Mouse (Mus musculus) heart, postnatal 4 days (tissue): ENCODE results near the gene Marveld2. TPM values are rescaled to one million over a fixed set of nuclear protein-coding genes. Genes with fewer than 3 reads are reported as not detected.

Experiments used
- DNase-seq: peaks from one replicate; pipeline ENCODE4 v3.0.0; 2021
- total RNA-seq, 2 experiments: library from RNA; stranded (reverse); gene quantifications; 2 replicates each; pipeline ENCODE4 v1.2.3; 2021

Gene Marveld2
- total RNA-seq: 1 to 10 TPM; 1.7 to 2.0 TPM

DNA sequence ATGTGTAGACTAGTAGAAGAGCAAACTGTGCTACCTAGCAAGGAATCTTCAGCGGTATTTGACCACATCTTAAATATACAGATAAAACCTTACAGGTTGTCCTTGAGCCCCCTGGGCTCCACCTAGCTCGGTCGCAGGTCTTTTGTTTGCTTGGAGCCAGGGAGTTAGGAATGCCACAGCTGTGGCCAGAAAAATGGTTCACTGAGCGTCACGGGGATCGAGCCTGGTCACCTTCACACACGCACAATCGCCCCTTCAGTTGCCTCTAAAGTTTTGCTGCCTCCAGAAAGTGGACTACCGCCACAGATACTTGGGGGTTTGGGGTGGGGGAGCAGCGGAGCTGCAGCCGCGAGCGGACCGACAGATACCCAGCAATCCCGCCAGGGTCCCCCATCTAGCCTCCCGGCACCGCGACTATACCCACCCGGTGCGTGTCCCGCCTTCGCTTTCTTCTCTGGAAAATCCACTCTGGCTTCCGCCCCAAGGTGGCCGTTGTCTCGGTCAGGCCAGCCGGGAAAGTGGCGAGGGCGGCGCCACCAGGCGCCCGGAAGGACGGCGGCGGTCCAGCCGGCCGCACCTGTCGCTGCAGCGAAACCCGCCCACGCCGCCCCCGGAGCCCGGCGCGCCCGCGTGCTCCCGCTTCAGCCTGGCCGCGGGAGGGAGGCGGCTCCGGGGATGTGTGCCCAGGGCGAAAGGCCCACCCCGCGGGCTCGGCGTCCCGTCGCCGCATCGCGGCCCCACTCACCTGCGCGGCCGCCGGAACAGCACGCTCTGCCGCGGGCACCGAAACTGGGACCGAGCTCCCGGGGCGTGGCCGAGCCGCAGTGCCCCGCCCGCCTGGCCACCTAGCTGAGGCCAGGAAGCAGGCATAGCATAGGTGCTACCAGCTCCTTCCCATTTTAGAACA, at the start of gene Marveld2:
Gene Marveld2 (minus strand): TSS at position 791 of the 907 bp plus-strand sequence.
- peak; percentile 50 for DNase-seq

DNA sequence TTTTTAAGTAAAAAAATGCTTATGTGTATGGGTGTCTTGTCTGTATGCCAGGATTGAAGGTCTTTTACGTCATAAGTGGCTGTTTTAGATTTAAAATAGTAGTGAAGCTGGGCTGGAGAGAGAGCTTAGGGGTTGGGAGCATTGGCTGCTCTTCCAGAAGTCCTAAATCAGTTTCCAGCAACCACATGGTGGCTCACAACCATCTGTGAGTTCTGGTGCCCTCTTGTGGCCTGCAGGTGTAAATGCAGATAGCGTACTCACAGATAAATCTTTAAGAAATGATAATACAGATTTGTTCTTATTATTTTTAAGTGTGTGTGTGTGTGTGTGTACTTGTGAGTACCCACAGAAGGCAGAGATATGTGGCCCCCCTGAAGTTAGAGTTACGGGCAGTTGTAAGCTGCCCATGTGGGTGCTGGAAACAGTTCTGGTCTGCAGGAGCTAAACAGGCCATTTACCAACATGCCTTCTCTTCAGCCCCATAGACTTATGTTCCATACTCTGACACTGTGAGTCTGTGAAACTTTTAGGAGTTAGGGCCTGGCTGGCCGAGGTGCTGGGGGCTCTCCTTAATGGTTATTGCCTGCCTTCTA, 43.2 kb upstream of the Marveld2 start:
- peak; percentile 73 for DNase-seq

DNA sequence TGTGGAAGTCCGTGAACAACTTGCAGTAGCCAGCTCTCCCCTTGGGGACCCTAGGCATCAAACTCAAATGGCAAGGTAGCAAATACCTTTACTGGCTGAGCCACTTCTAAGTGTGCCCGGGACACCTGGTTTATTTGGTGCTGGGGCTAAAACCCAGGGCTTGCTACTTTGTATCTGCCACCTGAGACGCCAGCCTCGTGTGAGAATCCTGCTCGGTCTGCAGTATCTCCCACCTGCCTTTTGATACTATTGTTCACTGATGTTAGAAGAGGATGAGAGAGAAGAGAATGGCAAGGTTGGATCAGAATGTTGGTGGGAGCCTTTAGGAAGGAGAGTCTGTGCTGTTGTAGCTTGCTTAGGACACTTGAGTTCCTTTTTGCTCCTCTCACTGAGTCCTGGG, 41.3 kb upstream of the Marveld2 start:
- no peak for DNase-seq

DNA sequence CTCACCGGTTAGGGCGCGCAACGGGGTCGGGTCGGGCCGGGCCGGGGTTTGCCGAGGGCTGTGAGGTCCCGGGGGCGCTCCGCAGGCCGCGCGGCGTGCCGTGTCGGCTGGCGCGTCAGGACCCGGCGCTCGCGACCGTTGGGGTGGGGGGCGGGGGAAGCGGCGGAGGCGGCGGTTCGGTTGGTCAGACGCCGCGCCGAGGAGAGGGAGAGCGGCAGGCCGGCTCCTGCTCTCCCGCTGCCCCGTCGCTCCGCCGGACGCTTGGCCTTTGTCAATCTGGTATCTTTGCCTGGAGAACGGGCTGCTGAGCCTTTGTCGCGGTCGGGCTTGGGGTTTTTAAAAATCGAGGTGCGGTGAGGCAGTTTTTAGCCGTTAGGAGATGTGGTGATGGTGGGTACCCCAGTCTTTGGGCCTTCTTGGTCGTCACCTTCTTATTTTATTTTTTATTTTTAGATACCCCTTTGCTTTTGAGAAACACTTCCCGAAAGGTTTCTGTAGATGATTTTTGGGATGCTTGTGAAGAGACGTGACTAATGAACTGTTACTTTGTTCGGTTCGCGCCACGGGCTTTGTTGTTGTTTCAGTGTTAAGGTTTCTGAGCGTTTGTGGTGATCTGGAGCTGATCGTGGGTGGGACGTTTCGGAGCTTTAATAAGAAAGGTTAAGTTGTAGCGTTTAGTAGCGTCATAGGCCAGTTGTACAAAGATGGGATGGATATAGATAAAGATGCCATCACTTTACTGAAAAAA, 34.8 kb upstream of the Marveld2 start, which contains the start of gene Taf9:
Gene Taf9 (plus strand): TSS at position 141 of the 748 bp plus-strand sequence.
- DNase-seq: no peak

DNA sequence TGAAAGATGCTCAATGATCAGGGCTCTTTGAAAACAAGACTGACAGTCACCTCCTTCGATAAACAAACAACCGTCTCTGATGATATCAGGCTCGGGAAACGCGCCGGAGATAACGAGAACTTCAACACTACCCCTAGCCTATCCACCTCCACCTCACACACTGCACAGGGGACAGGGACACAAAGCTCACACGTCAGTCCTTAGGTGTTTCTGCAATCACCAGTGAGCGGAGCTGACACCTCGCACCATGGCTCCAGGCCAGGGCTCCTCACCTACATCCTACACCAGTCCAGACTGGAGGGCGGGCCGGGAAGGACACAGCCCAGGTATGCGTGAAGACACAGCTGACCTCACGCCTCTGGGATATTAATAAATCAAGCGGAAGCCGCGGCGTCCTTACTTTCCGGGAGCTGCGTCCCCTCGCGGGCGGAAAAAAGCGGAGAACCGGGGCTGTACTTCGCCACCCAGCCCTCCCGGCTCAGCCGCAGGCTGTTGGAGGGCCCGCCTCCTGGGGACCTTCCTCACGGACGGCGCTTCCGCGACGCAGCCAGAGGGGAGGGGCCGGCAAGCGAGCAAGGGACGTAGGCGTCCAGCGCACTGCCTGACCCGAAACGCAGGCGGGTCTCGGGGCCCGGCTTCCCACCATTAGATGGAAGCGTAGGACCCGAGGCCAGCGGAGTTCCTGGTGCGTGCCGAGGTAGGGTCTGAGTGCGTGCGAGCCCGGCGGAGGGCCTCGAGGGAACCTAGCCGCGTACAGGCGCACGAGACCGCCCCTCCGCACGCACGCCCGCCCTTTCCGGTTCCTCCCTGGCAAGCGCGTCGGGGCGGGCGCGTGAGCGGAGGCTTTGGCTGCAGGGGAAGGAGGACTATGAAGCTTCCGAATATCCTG, 34.0 kb upstream of the Marveld2 start, which contains the start of the genes Ak6 and Rad17:
Gene Ak6 (plus strand): TSS at position 430 of the 889 bp plus-strand sequence.
Gene Rad17 (minus strand): TSS at position 502 of the 889 bp plus-strand sequence.
- DNase-seq: peak; percentile 95

DNA sequence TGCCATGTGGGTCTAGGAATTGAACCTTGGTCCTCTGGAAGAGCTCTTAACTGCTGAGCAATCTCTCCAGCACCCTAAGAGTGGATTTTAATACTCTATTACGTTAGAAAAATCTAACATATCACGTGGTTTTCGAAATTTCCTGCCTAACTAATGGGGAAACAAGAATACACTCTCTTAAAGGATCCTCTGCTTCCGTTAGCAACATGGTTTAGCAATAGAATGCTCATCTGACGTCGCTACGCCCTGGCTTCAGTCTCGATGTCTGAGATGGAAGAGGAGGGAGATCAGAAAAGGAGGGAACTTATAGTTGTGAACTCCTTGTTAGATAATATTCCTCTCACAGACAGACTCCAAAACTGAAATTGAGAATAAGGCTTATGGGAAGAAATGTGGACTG, 31.5 kb upstream of the Marveld2 start:
- DNase-seq: no peak

DNA sequence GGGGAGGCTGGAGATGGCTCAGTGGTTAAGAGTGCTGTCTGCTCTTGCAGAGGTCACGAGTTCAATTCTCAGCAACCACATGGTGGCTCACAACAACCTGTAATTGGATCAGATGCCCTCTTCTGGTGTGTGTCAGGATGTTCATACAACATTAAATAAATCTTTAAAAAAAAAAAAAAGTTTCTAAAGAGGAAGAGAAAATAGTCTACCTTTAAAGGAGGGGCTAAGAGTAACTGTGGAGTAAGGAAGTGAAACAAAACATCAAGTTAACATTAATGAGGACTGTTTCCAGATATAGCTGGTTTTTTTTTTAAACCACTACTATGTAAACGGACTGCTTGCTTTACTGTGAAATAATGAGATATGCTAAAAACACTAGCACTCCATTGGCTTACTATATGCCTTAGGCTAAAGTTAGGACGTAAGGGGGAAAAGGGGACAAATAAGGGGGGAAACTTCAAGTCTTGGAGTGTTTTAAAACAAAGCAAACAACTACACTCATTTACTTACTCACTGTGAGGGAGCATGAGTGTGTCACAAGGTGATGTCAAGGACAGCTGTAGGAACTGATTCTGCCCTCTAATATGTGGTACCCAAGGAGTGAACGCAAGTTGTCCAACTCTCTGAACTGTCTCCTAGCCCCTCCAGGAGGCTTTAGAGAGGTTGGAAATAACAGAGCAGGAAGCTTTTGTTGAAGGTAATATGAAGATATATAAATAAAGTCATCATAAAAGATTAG, 25.9 kb upstream of the Marveld2 start:
- DNase-seq: no peak

DNA sequence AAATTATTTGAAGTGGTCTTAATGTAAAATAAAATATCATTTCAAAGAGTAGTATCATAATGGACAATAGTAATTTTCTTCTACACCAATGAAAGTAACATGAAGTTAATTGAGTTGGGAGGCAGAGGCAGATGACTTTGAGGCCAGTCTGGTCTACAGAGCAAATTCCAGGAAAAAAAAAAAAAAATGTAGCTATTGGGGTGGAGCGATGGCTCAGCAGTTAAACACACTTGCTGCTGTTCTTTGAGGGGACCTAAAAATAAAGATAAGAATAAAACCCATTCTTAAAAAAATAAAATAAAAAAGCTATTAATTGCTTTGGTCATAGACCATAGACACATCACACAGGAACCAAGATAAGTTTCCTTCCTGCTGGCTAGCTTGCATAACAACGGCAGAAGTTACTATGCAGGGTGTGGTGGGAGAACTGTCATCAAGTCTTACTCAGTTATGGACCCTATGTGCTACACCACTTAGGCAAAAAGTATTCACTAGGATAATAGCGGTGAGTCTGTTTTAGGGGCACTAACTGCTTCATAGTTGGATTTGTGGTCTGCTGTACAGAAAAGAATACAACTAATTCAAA, 17.4 kb upstream of the Marveld2 start:
- no peak for DNase-seq

DNA sequence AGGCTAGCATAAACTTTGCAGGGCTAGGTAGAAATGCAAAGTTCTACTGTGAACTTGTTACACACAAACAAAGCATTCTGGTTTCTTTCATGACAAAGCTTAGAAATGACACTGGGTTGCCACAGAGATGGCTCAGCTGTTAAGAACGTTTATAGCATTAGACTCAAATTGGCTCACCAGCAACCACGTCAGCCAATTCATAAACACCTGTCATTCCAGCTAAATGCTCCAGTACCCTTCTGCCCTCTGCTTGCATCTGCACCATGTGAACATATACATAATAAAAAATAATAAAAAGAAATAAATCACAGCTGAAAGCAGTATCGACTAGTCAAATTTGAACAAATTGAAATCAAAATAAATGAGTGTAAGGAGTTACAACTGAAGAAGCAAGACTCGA, 5.5 kb upstream of the Marveld2 start:
- DNase-seq: no peak

DNA sequence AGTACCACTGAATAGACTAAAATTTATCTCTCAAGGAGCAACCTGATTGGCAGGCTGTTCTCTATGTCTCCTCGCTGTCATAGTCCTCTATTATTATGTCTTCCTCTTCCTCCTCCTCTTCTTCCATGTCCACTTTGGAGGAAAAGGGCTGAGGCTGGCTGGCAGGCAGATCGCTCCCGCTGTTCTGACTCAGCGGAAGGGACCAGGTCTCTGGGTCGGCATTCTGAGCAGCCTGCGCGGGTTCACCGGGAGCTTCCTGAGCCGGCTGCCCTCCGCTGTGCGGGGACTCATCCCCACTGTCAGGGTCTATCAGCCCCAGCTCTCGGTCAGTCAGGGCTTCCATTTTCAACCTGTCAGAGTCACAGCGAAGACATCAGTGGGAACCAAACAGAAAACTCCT, 812 bp upstream of the Marveld2 start:
- no peak for DNase-seq

DNA sequence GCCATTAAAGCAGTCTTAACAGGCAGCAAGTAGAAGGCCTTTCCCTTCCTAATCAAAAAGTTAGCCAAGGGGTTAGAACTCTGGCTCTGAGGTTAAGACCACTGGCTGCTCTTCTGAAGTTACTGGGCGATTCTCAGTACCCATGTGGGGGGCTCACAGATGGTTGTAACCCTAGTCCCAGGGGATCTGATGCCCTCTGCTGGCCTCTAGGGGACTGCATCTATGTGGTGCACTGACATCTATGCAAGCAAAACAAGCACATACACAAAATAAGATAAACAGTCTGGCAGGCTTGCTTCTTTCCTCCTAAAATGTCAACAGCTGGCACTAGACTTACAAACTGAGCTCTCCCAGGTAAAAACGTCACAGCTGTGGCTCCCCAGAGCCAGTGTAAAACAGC, 3.9 kb downstream of the Marveld2 start:
- no peak for DNase-seq

DNA sequence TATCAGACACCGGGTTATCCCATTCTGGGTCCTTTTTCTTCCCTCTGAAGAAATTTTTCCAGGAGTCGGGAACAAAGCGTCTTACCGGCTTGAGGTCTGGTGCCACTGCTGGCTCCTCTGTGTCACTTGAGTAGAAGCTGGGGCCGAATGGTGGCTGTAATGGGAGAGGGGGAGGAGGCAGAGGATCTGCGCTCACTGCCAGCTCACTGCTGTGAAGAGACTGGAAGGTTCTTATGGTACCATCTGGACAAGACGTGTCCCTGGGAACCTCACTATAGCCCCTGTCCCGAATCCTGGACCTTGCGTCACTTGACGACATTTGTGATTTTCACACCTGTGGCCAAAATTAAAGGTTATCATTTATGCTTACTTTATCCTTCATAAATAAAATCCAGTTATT, 4.5 kb downstream of the Marveld2 start:
- no peak for DNase-seq

DNA sequence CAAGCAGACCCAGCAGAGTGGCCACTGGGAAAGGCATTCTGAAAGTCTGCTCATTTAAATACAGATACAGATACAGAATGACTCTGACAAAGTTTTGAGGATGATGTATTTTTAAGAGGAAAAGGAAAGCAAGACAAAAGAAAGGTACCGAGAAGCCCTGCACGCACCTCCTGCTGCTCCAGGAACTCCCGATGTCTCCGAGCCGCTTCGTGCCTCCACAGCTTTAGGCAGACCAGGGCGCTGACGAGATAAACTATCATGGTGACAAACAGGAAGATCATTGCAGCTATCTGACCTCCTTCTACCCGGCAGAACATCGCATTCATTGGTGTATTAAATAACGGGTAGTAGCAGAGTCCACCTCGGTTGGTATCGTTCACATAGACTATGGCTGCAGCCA, 5.5 kb downstream of the Marveld2 start:
- DNase-seq: no peak

DNA sequence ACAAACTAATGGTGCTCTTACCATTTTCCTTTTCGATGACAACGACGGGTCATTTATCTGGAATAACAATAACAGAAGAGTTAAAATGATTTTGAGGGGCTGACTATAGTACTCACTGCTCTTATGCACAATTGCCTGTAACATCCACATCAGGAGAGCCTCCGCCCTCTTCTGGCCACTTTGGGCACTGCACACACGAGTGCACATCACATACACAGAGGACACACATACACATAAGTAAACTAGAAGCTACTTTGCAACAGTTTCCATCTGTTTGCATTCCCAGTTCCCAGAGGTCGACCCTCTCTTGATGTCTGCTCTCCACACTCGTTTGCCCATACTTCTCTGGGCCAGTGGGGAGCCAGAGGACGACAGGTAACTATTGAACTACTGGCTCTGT, 9.0 kb downstream of the Marveld2 start:
- no peak for DNase-seq

DNA sequence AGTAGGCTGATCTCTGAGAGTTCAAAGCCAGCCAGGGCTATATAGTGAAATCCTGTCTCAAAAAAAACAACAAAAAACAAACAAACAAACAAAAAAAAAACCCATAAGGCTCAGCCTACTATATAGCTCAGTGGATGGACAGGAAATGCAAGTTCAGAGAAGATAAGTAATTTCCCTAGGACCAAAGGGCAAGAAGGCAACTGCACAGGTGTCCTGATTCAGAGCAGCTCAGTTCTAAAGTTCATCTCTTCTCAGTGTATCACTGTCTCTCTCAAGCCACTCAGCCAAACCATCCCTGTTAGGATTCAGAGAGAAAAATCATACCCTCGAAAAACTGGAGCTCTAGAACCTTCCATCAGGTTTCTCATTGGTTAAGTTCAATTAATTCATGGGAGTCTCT, 10.9 kb downstream of the Marveld2 start:
- DNase-seq: no peak

DNA sequence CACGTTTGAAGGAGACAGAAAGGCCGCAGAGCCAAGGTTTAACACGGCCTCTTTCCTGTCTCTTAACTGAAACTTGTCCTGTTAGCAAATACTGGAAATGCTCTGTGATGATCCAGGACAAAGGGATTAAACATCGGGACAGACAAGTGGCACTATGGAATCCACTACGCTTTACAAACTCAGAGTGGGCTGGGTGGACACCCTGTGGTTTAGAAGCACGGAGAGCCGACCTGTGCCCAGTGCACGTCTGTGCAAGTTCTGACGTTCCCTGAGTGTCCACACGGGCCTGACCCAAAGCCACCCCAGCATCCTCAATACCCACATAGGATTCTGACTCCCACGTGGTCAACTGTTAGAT, 13.1 kb downstream of the Marveld2 start:
- DNase-seq: no peak

DNA sequence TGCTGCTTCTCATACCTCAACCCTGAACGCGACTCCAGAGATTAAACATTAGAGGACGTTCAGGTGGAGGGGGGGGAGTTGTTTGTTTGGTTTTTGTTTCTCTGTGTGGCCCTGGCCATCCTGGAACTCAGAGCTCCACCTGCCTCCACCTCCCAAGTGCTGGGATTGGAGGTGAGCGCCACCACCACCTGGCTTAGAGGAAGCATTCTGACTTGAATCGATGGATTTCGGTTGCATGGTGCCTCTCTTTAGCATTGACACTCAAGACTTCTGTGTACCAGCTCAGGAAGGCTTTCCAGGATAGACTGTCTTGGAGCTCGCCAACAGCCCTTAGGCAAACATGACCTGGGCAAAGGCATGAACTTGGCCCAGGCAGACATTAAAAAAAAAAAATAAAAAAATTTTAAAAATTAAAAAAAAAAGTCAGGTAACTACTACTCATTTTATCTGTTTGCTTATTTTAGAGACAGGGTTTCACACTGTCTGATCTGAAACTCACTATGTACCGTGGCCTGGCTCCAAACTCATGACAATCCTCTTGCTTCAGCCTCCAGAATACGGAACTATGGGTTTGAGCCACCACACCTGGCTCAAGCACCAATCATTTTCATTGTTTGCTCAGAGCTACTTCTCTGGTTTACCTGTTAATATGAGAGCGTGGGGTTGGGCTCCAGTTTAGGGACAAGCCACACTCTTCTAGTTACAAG, 13.6 kb downstream of the Marveld2 start:
- DNase-seq: no peak

DNA sequence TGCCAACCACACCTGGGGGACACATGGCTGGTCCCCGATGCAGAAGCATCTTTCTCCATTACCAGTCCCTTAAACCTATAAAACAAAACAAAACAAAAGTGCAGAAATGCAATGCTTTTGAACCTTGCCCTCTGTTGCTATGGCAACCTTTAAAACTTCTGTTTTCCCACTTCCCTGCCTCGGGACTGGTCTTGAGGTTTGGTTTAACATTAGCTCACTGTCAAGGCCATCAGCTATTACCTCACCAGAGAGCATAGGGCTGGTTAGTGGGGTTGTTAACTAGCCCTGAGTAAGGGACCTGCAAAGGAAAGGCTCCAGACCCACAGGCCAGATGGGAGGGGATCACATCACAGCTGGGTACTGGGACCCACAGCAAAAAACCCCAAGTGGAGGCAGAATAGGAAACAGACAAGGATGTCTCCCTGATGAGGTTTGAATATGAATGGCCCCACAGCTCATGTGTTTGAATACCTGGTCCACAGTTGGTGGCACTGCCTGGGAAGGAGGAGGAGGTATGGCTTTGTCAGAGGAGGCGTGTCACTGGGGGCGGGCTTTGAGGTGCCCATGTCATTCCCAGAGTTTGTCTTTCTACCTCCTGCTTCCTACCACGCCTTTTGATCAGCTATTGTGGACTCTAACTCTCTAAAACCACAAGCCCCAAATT, 14.4 kb downstream of the Marveld2 start:
- no peak for DNase-seq

DNA sequence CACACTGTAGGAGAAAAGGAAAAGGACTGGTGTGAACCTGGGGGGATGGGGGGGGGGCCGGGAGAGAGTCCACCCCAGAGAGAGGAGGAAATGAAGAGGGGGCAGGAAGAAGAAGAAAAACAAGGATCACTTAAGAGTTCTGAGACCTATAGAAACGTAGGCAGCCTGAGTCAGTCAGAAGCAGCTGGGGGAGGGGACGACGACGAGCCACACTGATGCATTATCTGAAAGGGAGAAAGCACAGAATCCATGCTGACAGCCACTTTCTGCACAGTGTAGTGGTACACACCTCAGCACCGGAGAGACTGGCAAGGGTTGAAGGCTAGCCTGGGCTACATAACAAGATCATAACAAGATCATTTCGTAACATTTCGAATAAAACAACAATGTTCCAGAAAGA, 15.7 kb downstream of the Marveld2 start:
- no peak for DNase-seq

DNA sequence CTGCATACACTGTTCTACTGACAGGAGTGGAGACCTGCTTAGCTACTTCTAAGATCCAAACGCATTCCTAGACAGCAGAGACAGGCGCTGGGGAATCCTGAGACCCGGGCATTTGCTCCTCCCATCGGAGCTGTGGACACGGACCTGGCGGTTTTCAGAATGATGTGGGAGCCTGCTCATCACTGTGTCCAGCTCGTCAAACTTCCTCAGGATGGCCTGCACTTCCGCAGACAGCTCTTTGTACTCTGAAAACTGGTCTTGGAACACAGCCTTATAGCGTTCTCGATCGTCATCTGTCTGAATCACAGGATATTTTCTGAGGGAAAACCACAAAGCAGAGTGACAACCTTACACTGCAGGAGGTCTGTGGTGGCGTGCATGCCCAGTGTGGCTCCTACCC, 16.5 kb downstream of the Marveld2 start:
- DNase-seq: no peak
